Comparison of ENCODE assay signal across 13 mouse cellular contexts in the genomic region with DNA sequence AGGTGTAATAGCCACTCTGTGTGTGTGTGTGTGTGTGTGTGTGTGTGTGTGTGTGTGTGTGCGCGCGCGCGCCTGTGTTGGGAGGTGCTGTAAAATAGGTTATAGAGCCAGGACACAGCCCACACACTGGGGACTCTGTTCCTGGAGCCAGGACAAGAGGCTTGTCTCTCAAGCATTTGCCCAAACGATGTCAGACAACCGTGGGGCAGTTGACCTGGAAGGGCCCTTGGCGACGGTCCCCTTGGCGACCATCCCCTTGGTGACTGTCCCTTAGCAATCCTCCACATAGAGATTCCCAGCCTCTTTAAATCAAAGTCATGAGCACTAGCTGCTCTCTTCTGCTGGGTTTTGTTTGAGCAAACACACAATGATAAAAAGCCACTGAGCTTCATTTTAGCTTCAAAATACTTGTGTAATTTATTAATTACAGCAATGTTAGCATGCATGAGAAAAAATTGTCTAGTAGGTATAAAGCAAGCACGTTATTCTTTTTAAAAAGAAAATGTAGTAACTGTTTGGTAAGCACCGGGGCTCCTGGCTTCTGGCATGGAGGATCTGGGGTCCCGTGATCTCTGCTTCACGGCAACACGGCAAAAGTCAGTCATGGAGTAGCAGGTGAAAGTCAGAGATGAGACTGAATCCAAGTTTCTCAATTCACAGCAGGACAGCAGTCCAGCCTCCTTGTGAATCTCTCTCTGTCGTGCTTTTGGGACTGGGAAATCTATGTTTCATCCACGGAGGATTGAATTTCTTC. TPM values are rescaled to one million over a fixed set of nuclear protein-coding genes. Genes with fewer than 3 reads are reported as not detected.
DNase-seq lines count a peak whose midpoint lies in the region; ATAC-seq and TF ChIP-seq lines count a peak whose summit lies in the region.
"Had no signal": no experiment of that assay in that cellular context is flagged by ENCODE, and none has a peak within 500 bp of the region (broad histone marks: within the 10 kb centered on the region; RNA-seq: fewer than 3 reads in every experiment).

No protein-coding gene starts in this region.

- no peak overlapping the region for H3K9ac ChIP-seq in hindbrain, embryonic 11.5 days (ENCODE audit: low read depth, low read length)
- no peak overlapping the region for H3K9ac ChIP-seq in stomach, postnatal 0 days (ENCODE audit: low read length)
- H3K9ac ChIP-seq: intestine, embryonic 15.5 days had no signal

- peaks cover 7% of the 10 kb centered on the region for H3K4me1 ChIP-seq in hindbrain, embryonic 11.5 days (replicated peaks; ENCODE audit: control insufficient read depth, insufficient read depth, low read length)
- H3K4me1 ChIP-seq in stomach, postnatal 0 days (replicated peaks; ENCODE audit: control insufficient read depth, insufficient read depth), result peaks cover 7% of the 10 kb centered on the region; the same call in 1 of the 2 replicates

- no peak for ATAC-seq in frontal cortex, adult (ENCODE audit: low TSS enrichment)
- peak; percentile 11; the same call in 1 of the 2 replicates for ATAC-seq in hindbrain, embryonic 11.5 days (ENCODE audit: low FRiP score)
- no peak for ATAC-seq in stomach, postnatal 0 days (ENCODE audit: low FRiP score, low TSS enrichment)
- ATAC-seq: intestine, embryonic 15.5 days had no signal

- H3K9me3 ChIP-seq in hindbrain, embryonic 11.5 days (ENCODE audit: control insufficient read depth, low read length), result 0 out of 2 replicates have a peak, but pooled peaks cover 2% of the 10 kb centered on the region
- H3K9me3 ChIP-seq in stomach, postnatal 0 days (ENCODE audit: control insufficient read depth, low read length), result no peaks in the 10 kb centered on the region
- H3K9me3 ChIP-seq: heart, embryonic 10.5 days; intestine, embryonic 15.5 days had no signal

- peak overlapping the region; percentile 48; the same call in 1 of the 2 replicates for H3K4me3 ChIP-seq in hindbrain, embryonic 11.5 days (ENCODE audit: low read depth, low read length)
- H3K4me3 ChIP-seq in stomach, postnatal 0 days (ENCODE audit: low read depth, low read length), result no peak overlapping the region
- H3K4me3 ChIP-seq: myocyte had no signal

- 25% methylated on average over 17 of the region's 17 CpGs for WGBS in hindbrain, embryonic 11.5 days
- 59% methylated on average over 17 of the region's 17 CpGs for WGBS in stomach, postnatal 0 days

- no peaks in the 10 kb centered on the region for H3K36me3 ChIP-seq in hindbrain, embryonic 11.5 days (ENCODE audit: control insufficient read depth, insufficient read depth, low read length)
- H3K36me3 ChIP-seq in stomach, postnatal 0 days (ENCODE audit: control insufficient read depth, insufficient read depth, low read length), result no peaks in the 10 kb centered on the region
- H3K36me3 ChIP-seq: heart, embryonic 10.5 days; intestine, embryonic 15.5 days had no signal

- H3K27me3 ChIP-seq in hindbrain, embryonic 11.5 days (ENCODE audit: control insufficient read depth, insufficient read depth, low read length), result peaks cover 10% of the 10 kb centered on the region
- peaks cover 10% of the 10 kb centered on the region; the same call in 1 of the 2 replicates for H3K27me3 ChIP-seq in stomach, postnatal 0 days (ENCODE audit: control insufficient read depth, insufficient read depth, low read length)

- no peak overlapping the region for H3K27ac ChIP-seq in hindbrain, embryonic 11.5 days (ENCODE audit: low read depth, low read length)
- no peak overlapping the region for H3K27ac ChIP-seq in stomach, postnatal 0 days (replicated peaks)
- H3K27ac ChIP-seq: heart, embryonic 10.5 days; intestine, embryonic 15.5 days; left cerebral cortex, adult 2 months had no signal

- no peak for TF ChIP-seq CTCF in stomach, postnatal 0 days (IDR thresholded peaks at IDR 0.05; ENCODE audit: low read depth)

- DNase-seq in frontal cortex, postnatal 10 days (ENCODE audit: low spot score in 2 of 2), result peak; percentile 49 to 67
- DNase-seq in embryo, embryonic 10 days (ENCODE audit: low spot score), result peak; percentile 90
- peak; percentile 88 for DNase-seq in hindbrain, embryonic 11.5 days (ENCODE audit: low spot score)
- DNase-seq in neural tube, embryonic 10.5 days (ENCODE audit: extremely low spot score, low spot score), result peak; percentile 79
- DNase-seq in adrenal gland, postnatal 36 days, result no peak
- no peak for DNase-seq in stomach, postnatal 0 days (ENCODE audit: low spot score)
- no peak for DNase-seq in spleen, adult 12 weeks (ENCODE audit: low spot score)
- DNase-seq: lung, adult 2 months had no signal

- TF ChIP-seq EP300 in stomach, postnatal 0 days (optimal IDR thresholded peaks at IDR 0.05), result no peak

- H3K4me2 ChIP-seq in hindbrain, embryonic 11.5 days (replicated peaks; ENCODE audit: low read depth, low read length), result peak overlapping the region; percentile 87
- no peak overlapping the region for H3K4me2 ChIP-seq in stomach, postnatal 0 days (replicated peaks; ENCODE audit: low read depth)

RNA-seq across cellular contexts. Expression of a gene that starts 3.0 kb away (rescaled TPM):
- polyA plus RNA-seq in hindbrain, embryonic 11.5 days (2014; fragmentation: Nextera tagmentation; extraction: Ambion mirVana), result 15.6 and 17.5 TPM in 2 replicates
- total RNA-seq in adrenal gland, postnatal 36 days (2021), result 10 to 100 TPM in 1 of 2 experiments, 1 to 10 TPM in 1; 1.6 to 12.0 TPM
- 0.98 and 1.5 TPM in 2 replicates for polyA plus RNA-seq in stomach, postnatal 0 days (2015; fragmentation: Nextera tagmentation; extraction: Ambion mirVana)

Comparison
In these comparisons a context has a peak if more than half of its experiments do, and no peak if none do; other contexts are left out.
1. DNase-seq: peak in frontal cortex, postnatal 10 days (2 of 2), embryo, embryonic 10 days (single experiment), hindbrain, embryonic 11.5 days (single experiment) and neural tube, embryonic 10.5 days (single experiment); none in adrenal gland, postnatal 36 days (0 of 2), stomach, postnatal 0 days (single experiment) and spleen, adult 12 weeks (single experiment).